Mouse (Mus musculus) cerebellum, adult 2 months (tissue): ENCODE measurements around the gene Gm49318.

ENCODE experiments used
- CTCF ChIP-seq: fragments of 200-500 bp; IDR thresholded peaks from 2 replicates; pipeline ENCODE4 v1.5.1; 2011; ENCODE audit warnings: low read depth, mild to moderate bottlenecking, control low read depth, low read length, moderate library complexity, borderline replicate concordance; ENCODE audit not compliant: insufficient read depth
- POLR2A ChIP-seq: fragments of 200-500 bp; IDR thresholded peaks from 2 replicates; pipeline ENCODE4 v1.6.1; 2011; ENCODE audit warnings: low read length, control low read depth, borderline replicate concordance; ENCODE audit not compliant: insufficient read depth

- TF ChIP-seq POLR2A (no peak), CTCF (no peak)
These were observed 69.4 kb downstream of the Gm49318 start for GRCm38 (mm10) chr9:22001633-22002032.
